In the genomic region with DNA sequence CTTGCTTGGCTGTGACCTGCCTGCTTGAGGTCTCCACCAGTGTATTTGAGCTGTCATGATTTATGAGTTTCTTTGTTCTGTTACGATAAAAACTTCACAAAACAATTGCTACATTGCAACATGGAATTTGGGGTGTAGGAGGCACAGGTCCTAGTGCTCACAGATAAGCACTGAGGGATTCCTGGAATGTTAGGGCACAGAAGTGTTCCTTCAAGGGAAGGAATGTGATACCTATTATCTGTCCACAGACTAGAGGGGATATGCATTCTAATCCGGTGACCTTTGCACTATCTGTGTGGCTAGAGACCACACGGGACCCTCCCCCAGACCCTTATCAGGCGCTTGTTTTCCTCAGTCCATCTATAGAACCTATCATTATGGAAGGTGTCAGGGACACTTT, we compare ENCODE assay signal across 16 mouse cellular contexts.
"Had no signal": no experiment of that assay in that cellular context is flagged by ENCODE, and none has a peak within 500 bp of the region (broad histone marks: within the 10 kb centered on the region; RNA-seq: fewer than 3 reads in every experiment).

No protein-coding gene starts in this region.

- H3K4me3 ChIP-seq: layer of hippocampus, adult 2 months; limb, embryonic 12.5 days; liver, embryonic 13.5 days; lung, embryonic 15.5 days; midbrain, embryonic 10.5 days; myocyte; neural tube, embryonic 15.5 days had no signal

- ATAC-seq: liver, postnatal 0 days had no signal

- H3K4me2 ChIP-seq: limb, embryonic 12.5 days; liver, embryonic 13.5 days; lung, embryonic 15.5 days; neural tube, embryonic 15.5 days had no signal

- DNase-seq: kidney, postnatal 10 days; kidney, postnatal 4 days; liver; liver, embryonic 13.5 days; liver, postnatal 0 days; lung, postnatal 36 days; midbrain, embryonic 14.5 days; right cerebral cortex, adult 18-20 months; right cerebral cortex, postnatal 25 days; thymus, postnatal 36 days had no signal

- H3K9ac ChIP-seq: limb, embryonic 12.5 days; liver, embryonic 13.5 days; liver, postnatal 0 days; lung, embryonic 15.5 days; neural tube, embryonic 15.5 days had no signal

- H3K36me3 ChIP-seq: limb, embryonic 12.5 days; liver, embryonic 13.5 days; lung, embryonic 15.5 days; midbrain, embryonic 10.5 days; neural tube, embryonic 15.5 days had no signal

- H3K27ac ChIP-seq: layer of hippocampus, adult 2 months; limb, embryonic 12.5 days; liver, embryonic 13.5 days; lung, embryonic 15.5 days; midbrain, embryonic 10.5 days; neural tube, embryonic 15.5 days had no signal

- H3K27me3 ChIP-seq: limb, embryonic 12.5 days; liver, embryonic 13.5 days; lung, embryonic 15.5 days; neural tube, embryonic 15.5 days had no signal

- H3K9me3 ChIP-seq: limb, embryonic 12.5 days; liver, embryonic 13.5 days; lung, embryonic 15.5 days; midbrain, embryonic 10.5 days; neural tube, embryonic 15.5 days had no signal
